Mouse (Mus musculus) forebrain, embryonic 13.5 days (tissue): ENCODE data around the gene Cacna1g. TPM values are rescaled to one million over a fixed set of nuclear protein-coding genes. Genes with fewer than 3 reads are reported as not detected.

Source experiments
- ATAC-seq: fragments of 200-750 bp; cut with Nextera tagmentation; 2 replicates; pipeline ENCODE4 v1.8.0; 2017
- H3K27ac ChIP-seq: fragments of 300-500 bp; sonication (generic); 2 replicates; pipeline ENCODE4 v1.5.1; 2015; ENCODE audit warnings: inconsistent platforms, mild to moderate bottlenecking, moderate library complexity
- H3K27me3 ChIP-seq: fragments of 300-500 bp; sonication (generic); 2 replicates; pipeline ENCODE4 v1.6.1; 2015; ENCODE audit warnings: mild to moderate bottlenecking, inconsistent platforms
- H3K36me3 ChIP-seq: fragments of 300-500 bp; sonication (generic); 2 replicates; pipeline ENCODE4 v1.6.1; 2015; ENCODE audit warnings: mild to moderate bottlenecking, inconsistent platforms; ENCODE audit not compliant: poor library complexity, severe bottlenecking
- H3K4me1 ChIP-seq: fragments of 300-500 bp; sonication (generic); 2 replicates; pipeline ENCODE4 v1.6.1; 2015; ENCODE audit warnings: inconsistent platforms
- H3K4me2 ChIP-seq: fragments of 300-500 bp; sonication (generic); 2 replicates; pipeline ENCODE4 v1.6.1; 2015; ENCODE audit warnings: inconsistent platforms, mild to moderate bottlenecking, moderate library complexity
- H3K4me3 ChIP-seq: fragments of 300-500 bp; sonication (generic); 2 replicates; pipeline ENCODE4 v1.5.1; 2015; ENCODE audit warnings: mild to moderate bottlenecking, inconsistent platforms
- H3K9ac ChIP-seq: fragments of 300-500 bp; sonication (generic); 2 replicates; pipeline ENCODE4 v1.6.1; 2015; ENCODE audit warnings: mild to moderate bottlenecking, inconsistent platforms
- H3K9me3 ChIP-seq: fragments of 300-500 bp; sonication (generic); replicated peaks from 2 replicates; pipeline ENCODE4 v1.6.1; 2016; ENCODE audit warnings: inconsistent platforms
- WGBS: fragments of 180-500 bp; shearing (Covaris S2); methylation state at CpG from one replicate; pipeline ENCODE4 v1.1.7; 2015; 5-methylcytosine and 5-hydroxymethylcytosine counted together
- polyA plus RNA-seq: library from polyadenylated mRNA; unstranded; fragments of >200 nt; fragmentation: Nextera tagmentation; extraction: Ambion mirVana; gene quantifications from 2 replicates; pipeline ENCODE4 v1.2.1, GENCODE M21; 2015

The Cacna1g gene
- 5.4 and 8.4 TPM in 2 replicates for polyA plus RNA-seq

DNA sequence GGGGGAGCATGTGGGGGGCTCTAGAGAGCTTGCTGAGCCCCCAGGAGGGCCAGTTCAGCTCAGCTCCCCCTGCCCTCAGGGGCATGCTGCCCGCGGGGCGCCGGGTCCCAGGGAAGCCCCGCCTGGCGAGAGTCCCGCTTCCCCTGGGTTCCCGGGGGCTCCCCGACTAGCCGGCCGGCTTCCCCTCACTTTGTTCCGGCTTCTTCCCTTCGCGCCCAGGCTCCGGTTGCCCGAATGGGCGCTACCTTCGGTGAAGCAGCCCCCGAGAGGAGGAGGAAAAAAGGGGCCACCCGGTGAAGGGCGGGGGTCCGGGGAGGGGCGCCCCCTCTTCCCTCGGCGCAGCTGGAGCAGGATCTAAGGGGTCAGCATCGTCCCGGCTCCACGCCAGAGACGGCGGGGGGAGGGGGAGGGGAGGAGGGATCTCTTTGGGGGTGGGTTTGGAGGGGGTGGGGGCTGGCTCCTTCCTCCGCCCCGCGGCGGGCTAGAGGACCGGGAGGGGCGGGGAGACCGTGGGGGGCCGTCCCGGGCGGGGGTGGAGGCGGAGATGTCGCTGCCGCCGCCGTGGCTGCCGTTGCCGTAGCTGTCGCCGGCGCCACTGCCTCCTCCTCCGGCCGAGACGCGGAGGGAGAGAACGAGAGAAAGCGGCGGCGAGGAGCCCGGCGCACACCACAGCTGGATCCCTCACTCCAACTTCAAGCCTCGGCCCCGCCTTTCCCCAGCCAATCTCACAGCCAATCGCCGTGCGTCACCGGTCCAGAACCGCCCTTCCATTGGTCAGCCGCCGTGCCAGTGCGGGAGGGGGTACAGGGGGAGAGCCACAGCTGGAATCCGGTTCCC is at the start of gene Cacna1g:
Cacna1g (minus strand) TSS at position 492 of the 837 bp plus-strand sequence.
- under 1% methylated on average over 28 of the region's 71 CpGs for WGBS

GRCm38 (mm10) chr11:94521219-94521843 is 47.3 kb upstream of the Cacna1g start, which contains the start of gene Mycbpap:
Mycbpap (minus strand) TSS chr11:94521742.
- H3K36me3 ChIP-seq: no peaks in the 10 kb centered on the region
- H3K4me3 ChIP-seq: peak within 1 kb of the TSS; percentile 51
- ATAC-seq: peak; percentile 71
- H3K27me3 ChIP-seq: no peaks in the 10 kb centered on the region
- H3K4me2 ChIP-seq: peak within 1 kb of the TSS; percentile 94
- H3K27ac ChIP-seq: no peak within 1 kb of the TSS
- peaks cover 14% of the 10 kb centered on the region; the same call in 1 of the 2 replicates for H3K4me1 ChIP-seq
- peak within 1 kb of the TSS; percentile 70 for H3K9ac ChIP-seq
- 2% methylated on average over 39 of the region's 42 CpGs for WGBS
- no peaks in the 10 kb centered on the region for H3K9me3 ChIP-seq

More for the DNA sequence above, at the start of gene Cacna1g:
- Histone ChIP-seq H3K4me2 (peak within 1 kb of the TSS; percentile 99), H3K9me3 (no peaks in the 10 kb centered on the region), H3K36me3 (no peaks in the 10 kb centered on the region), H3K9ac (peak within 1 kb of the TSS; percentile 86), H3K27ac (peak within 1 kb of the TSS; percentile 59), H3K27me3 (peaks cover 51% of the 10 kb centered on the region), H3K4me3 (peak within 1 kb of the TSS; percentile 68), H3K4me1 (peaks cover 68% of the 10 kb centered on the region)
- peak; percentile 92 for ATAC-seq

DNA sequence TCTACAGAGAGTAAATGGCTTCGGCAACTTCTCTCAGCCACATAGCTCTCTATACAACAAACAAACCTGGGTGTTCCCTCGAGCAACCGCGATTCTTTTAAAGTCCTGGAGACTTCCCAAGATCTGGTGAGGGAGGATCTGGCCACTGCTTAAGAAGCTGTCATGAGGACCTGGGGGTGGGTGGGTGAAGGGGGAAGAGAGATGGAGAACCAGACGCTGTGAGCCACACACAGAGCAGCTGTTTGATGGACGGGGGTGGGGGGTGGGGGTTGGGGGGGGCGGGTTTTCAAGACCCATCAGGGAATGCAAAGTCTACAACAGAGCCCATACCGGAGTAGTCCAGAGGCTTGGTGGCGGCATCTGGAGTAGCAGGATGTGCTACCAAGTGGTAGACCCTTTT is 39.5 kb upstream of the Cacna1g start:
- Histone ChIP-seq H3K36me3 (no peaks in the 10 kb centered on the region), H3K9me3 (no peaks in the 10 kb centered on the region), H3K27ac (no peak overlapping the region), H3K27me3 (no peaks in the 10 kb centered on the region), H3K4me1 (no peaks in the 10 kb centered on the region), H3K4me2 (no peak overlapping the region), H3K9ac (no peak overlapping the region), H3K4me3 (no peak overlapping the region)
- WGBS: 80% methylated on average over 9 of the region's 9 CpGs
- ATAC-seq: no peak

- WGBS: 93% methylated on average over 10 of the region's 10 CpGs
- Histone ChIP-seq H3K36me3 (no peaks in the 10 kb centered on the region), H3K9me3 (no peaks in the 10 kb centered on the region), H3K27ac (no peak overlapping the region), H3K9ac (no peak overlapping the region), H3K4me1 (no peaks in the 10 kb centered on the region), H3K4me2 (no peak overlapping the region), H3K4me3 (no peak overlapping the region), H3K27me3 (no peaks in the 10 kb centered on the region)
- ATAC-seq: no peak
Measured at GRCm38 (mm10) chr11:94508976-94509375, 35.0 kb upstream of the Cacna1g start.

- no peak overlapping the region for H3K27ac ChIP-seq
- WGBS: 88% methylated on average over 8 of the region's 8 CpGs
- no peaks in the 10 kb centered on the region for H3K9me3 ChIP-seq
- H3K4me2 ChIP-seq: no peak overlapping the region
- no peak overlapping the region for H3K9ac ChIP-seq
- no peak overlapping the region for H3K4me3 ChIP-seq
- H3K36me3 ChIP-seq: no peaks in the 10 kb centered on the region
- peaks cover 28% of the 10 kb centered on the region for H3K4me1 ChIP-seq
- ATAC-seq: no peak
- peaks cover 27% of the 10 kb centered on the region for H3K27me3 ChIP-seq
Measured at GRCm38 (mm10) chr11:94501482-94501881, 27.5 kb upstream of the Cacna1g start.

GRCm38 (mm10) chr11:94500362-94500761 is 26.4 kb upstream of the Cacna1g start:
- Histone ChIP-seq H3K27me3 (peaks cover 29% of the 10 kb centered on the region), H3K36me3 (no peaks in the 10 kb centered on the region), H3K4me3 (no peak overlapping the region), H3K9ac (no peak overlapping the region), H3K4me1 (peaks cover 28% of the 10 kb centered on the region), H3K27ac (no peak overlapping the region), H3K4me2 (0 out of 2 replicates have a peak overlapping the region, but pooled peaks have one; percentile 57), H3K9me3 (no peaks in the 10 kb centered on the region)
- 36% methylated on average over 8 of the region's 8 CpGs for WGBS
- no peak for ATAC-seq

DNA sequence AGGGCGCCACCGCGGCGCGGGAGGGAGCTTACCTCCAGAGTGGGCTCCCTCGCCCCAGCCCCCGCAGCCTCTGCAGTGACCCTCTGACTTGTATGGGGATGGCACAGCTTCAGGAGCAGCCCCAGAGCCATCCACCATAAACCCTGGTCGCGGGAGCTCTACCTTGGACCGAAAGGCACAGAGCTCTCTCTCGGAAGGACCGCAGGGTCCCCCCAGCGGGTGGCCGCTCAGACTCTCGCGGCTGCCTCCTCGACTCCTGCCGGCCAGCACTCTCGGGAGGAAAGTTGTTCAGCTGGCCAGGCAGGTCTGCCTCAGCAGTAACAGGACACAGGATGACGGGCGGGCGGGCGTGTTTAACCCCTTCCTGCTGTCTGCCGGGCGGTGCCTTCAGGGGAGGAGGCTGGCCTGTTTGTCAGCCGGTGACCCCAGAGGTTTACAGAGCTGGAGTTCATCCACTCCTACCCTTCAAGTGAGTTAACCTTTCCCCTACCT is 25.7 kb upstream of the Cacna1g start, which contains the start of gene Epn3:
Epn3 (minus strand) TSS at position 314 of the 492 bp plus-strand sequence.
- H3K4me1 ChIP-seq: peaks cover 28% of the 10 kb centered on the region
- H3K27me3 ChIP-seq: peaks cover 33% of the 10 kb centered on the region
- H3K9me3 ChIP-seq: no peaks in the 10 kb centered on the region
- peak within 1 kb of the TSS; percentile 25 for H3K4me3 ChIP-seq
- ATAC-seq: 0 out of 2 replicates have a peak, but pooled peaks have one; percentile 21
- H3K9ac ChIP-seq: peak within 1 kb of the TSS; percentile 52
- H3K36me3 ChIP-seq: no peaks in the 10 kb centered on the region
- peak within 1 kb of the TSS; percentile 57 for H3K4me2 ChIP-seq
- H3K27ac ChIP-seq: no peak within 1 kb of the TSS
- WGBS: 1% methylated on average over 26 of the region's 26 CpGs

- H3K27ac ChIP-seq: no peak overlapping the region
- H3K4me3 ChIP-seq: peak overlapping the region; percentile 25; the same call in 1 of the 2 replicates
- H3K4me2 ChIP-seq: peak overlapping the region; percentile 57
- 13% methylated on average over 2 of the region's 2 CpGs for WGBS
- no peak overlapping the region for H3K9ac ChIP-seq
- no peaks in the 10 kb centered on the region for H3K9me3 ChIP-seq
- H3K4me1 ChIP-seq: peaks cover 28% of the 10 kb centered on the region
- no peaks in the 10 kb centered on the region for H3K36me3 ChIP-seq
- ATAC-seq: peak; percentile 71
- H3K27me3 ChIP-seq: peaks cover 33% of the 10 kb centered on the region
Measured at GRCm38 (mm10) chr11:94499035-94499434, 25.0 kb upstream of the Cacna1g start.

DNA sequence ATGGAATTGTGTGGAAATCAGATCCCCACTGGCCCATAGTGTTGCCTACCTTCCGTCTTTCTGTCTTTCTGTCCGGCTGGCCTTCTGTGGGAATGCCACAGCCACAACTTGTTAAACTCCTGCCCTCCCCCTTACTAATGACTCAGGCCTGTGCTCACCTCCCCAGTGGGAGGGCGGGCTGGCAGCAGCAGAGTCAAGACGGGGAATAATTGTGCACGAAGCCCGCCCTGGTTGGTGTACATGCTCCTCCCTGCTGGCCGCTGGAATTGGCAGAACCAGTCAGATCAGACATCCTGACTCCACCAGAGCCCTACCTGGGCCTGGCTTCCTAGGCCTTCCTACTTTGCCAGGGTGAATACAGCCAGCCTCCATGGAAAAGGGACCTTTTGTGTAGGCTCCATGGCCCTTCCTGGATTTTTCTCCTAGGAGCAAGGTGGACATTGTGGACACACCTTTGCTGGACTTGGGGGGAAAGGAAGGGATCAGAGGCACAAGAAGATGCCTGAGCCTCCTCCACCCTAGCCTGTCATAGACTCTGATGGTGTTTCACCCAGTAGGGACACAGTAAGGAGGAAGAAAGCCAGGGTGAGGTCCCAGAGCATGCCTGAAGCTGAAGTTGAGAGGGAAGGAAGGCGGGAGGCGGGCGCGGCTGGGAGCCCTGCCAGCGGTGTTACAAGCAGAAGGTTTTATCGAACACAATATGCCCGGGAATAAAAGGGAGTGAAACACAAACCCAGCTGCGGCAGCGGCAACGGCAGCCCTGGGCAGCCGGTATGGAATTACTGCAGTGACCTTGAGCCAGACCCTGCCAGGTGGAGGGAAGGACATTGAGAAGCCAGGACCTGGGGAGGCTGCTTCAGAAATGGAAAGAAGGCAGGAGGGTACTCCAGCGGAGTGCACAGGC is 24.3 kb upstream of the Cacna1g start:
- peak overlapping the region; percentile 57 for H3K4me2 ChIP-seq
- H3K4me3 ChIP-seq: peak overlapping the region; percentile 8; the same call in 1 of the 2 replicates
- H3K27me3 ChIP-seq: peaks cover 33% of the 10 kb centered on the region
- H3K9me3 ChIP-seq: no peaks in the 10 kb centered on the region
- no peak overlapping the region for H3K9ac ChIP-seq
- H3K27ac ChIP-seq: 0 out of 2 replicates have a peak overlapping the region, but pooled peaks have one; percentile 7
- ATAC-seq: peak; percentile 36; the same call in 1 of the 2 replicates
- H3K36me3 ChIP-seq: no peaks in the 10 kb centered on the region
- WGBS: 14% methylated on average over 19 of the region's 19 CpGs
- H3K4me1 ChIP-seq: peaks cover 28% of the 10 kb centered on the region

- no peak overlapping the region for H3K4me2 ChIP-seq
- WGBS: 69% methylated on average over 3 of the region's 3 CpGs
Measured at GRCm38 (mm10) chr11:94495415-94495814, 21.4 kb upstream of the Cacna1g start.

DNA sequence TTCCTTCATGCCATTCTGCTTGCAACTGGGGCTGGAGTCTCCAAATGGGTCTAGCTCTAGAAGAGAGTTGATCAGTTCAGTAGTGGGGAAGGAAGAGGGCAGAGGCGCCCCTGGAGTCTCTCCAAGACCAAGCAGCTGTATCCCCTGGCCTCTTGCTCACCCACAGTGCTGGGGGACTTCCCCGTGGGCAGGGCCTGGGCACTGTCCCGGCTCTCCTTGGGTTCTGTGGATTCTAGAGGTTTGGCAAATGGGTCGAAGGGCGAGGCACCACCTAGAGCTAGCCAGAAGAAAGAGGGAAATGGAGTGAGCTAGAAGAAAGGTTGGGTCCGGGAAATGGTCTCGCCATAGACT is 17.7 kb upstream of the Cacna1g start:
- Histone ChIP-seq H3K4me1 (peaks cover 11% of the 10 kb centered on the region; the same call in 1 of the 2 replicates), H3K36me3 (no peaks in the 10 kb centered on the region), H3K27me3 (peaks cover 49% of the 10 kb centered on the region), H3K9me3 (no peaks in the 10 kb centered on the region), H3K9ac (peak overlapping the region; percentile 83), H3K4me3 (peak overlapping the region; percentile 54; the same call in 1 of the 2 replicates), H3K27ac (no peak overlapping the region), H3K4me2 (peak overlapping the region; percentile 77)
- 63% methylated on average over 7 of the region's 7 CpGs for WGBS
- ATAC-seq: no peak

More at GRCm38 (mm10) chr11:94495415-94495814, 21.4 kb upstream of the Cacna1g start:
- no peak overlapping the region for H3K27ac ChIP-seq
- H3K4me1 ChIP-seq: peaks cover 38% of the 10 kb centered on the region
- H3K9ac ChIP-seq: no peak overlapping the region
- ATAC-seq: no peak
- no peak overlapping the region for H3K4me3 ChIP-seq
- H3K27me3 ChIP-seq: peaks cover 46% of the 10 kb centered on the region
- H3K9me3 ChIP-seq: no peaks in the 10 kb centered on the region
- no peaks in the 10 kb centered on the region for H3K36me3 ChIP-seq
